Mouse (Mus musculus) layer of hippocampus, postnatal 14 days (tissue): ENCODE measurements around the gene Drd1. TPM values are rescaled to one million over a fixed set of nuclear protein-coding genes. Genes with fewer than 3 reads are reported as not detected.

ENCODE experiments used
- DNase-seq, 2 experiments: peaks; one replicate each; pipeline ENCODE4 v3.0.0; 2021 to 2022; ENCODE audit warnings: low spot score in 2 of 2, mixed read lengths in 1 of 2
- long read RNA-seq, 2 experiments: library from polyadenylated mRNA; stranded (forward); transcript quantifications; one replicate each; pipeline ENCODE4 v2.0.0; 2021
- total RNA-seq, 2 experiments: library from RNA; stranded (reverse); gene quantifications; 2 replicates each; pipeline ENCODE4 v1.2.3; 2021

The Drd1 gene
- total RNA-seq = 1 to 10 TPM; 2.4 to 2.9 TPM
- long read RNA-seq, experiment 1, partial matches to known transcripts = 0 of 2 reads
- long read RNA-seq, experiment 1, other reads (novel, unspliced or antisense) = 1 of 2 reads
- long read RNA-seq, experiment 2, partial matches to known transcripts = 0 of 3 reads
- long read RNA-seq, experiment 2, other reads (novel, unspliced or antisense) = 0 of 3 reads

DNA sequence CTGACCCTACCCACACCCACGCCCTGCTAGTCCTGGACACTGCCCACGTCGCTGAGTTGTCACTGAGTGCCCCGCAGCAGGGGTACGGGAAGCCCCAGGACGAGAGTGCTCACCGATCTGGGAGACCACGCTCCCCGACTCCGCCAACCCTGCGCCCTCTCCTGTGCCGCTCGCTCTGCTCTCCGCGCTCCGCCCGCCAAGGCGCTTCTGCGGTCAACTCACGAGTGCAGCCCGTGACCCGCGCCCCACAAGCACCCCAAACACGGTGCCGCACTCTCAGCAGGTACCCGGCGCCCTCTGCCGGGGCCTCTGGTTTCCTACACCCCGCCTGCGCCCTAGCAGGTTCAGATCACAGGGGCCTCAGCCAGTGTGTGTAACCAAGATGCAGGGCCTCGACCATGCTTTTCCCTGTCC, at the start of gene Drd1:
Gene Drd1, minus strand, starts transcription at position 258 of the 414 bp plus-strand sequence.
- DNase-seq = peak; percentile 76

DNA sequence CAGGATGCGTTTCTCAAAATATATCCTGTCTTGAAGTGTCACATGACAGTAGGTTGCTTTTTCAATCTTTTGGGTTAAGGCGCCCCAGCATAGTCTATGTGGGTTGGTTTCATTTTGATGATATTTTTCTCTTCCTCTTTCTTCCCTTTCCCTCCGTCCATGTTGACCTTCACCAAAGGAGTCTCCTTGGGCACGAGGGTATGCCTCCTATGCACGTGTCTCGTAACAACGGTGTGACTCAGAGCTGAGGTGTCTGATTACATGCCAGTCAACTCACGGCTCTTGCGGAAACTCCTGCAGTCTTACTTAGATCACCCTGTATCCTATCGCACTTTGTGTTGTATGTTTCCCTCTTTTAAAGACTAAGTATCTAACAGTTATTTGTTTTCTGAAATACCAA, 48.4 kb upstream of the Drd1 start:
- no peak for DNase-seq

GRCm38 (mm10) chr13:54103271-54103670, 47.8 kb upstream of the Drd1 start:
- no peak for DNase-seq

GRCm38 (mm10) chr13:54102061-54102460, 46.6 kb upstream of the Drd1 start:
- no peak for DNase-seq

GRCm38 (mm10) chr13:54101031-54101820, 45.7 kb upstream of the Drd1 start:
- peak in 1 of 2 experiments; percentile 68 for DNase-seq

DNA sequence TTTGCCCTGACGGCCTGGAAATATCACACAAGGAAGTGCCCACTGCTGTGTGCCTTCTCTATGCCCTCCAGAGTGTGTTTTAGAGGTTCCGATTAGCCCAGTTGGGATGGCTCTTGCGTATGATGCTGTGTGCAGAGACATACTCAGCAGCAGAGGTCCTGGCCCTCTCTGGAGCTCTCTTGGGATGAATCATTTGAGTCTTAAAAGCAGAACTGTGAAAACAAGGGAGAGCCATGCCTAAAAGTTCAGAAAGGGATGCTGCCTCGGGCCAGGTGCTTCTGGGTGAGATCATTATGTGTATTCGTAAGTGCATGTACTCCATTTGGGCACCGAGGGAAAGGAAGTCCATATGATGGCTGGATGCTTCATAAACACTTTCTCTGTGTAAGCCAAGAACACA, 42.3 kb upstream of the Drd1 start:
- DNase-seq = no peak

DNA sequence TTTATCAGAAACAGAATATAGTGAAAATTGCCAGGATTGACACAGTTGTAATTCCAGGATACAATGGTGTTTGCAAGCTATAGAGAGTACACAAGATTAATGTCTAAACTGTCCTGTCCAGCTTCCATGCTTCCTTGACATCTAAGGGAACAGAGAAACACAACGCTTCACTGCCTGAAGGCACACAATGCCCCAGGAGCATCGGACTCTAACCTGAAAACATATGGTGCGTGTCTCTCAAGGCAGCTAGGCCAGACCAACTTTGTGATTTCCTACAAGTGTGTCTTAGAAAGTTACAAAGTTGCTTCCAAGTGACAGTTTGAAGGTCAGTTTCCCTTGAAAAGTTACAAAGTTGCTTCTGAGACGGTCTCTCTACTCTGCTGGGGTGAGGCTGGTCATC, 41.7 kb upstream of the Drd1 start:
- DNase-seq = no peak

DNA sequence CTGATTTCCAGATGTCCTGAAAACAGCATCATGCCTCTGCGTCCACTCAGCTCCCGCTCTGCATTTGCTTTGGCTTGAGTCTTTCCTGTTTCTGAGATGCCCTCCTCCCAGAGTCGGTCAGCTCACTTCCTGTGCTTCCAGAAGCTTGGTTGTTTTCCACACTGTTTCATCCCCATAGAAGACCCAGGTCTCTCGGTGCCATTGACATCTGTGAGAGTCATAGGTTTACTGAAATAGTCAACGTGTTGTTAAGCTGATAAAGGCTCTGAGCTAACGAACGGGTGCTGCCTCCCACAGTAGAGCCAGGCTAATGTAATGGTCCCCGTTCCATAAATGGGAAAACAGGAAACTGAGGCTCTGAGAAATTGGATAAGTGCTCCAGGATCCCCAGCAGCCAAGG, 40.2 kb upstream of the Drd1 start:
- DNase-seq = no peak

DNA sequence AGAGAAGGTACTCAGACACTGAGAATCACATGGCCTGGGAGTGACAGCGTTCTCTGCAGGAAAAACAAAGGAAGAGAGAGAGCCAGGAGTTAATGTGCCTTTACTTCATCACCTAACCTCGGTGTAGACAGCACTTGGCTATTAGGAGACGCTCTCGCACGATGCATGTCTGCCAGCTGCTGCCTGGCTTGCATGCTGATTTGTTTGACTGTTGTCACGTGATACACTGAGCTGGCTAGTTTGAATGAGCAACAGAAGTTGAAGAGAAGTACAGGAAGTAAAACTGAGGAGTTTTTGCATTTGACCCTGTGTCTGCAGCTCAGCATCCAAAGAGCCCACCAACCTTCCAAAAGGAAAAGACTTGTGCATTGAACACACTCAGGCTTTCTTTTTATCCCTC, 39.5 kb upstream of the Drd1 start:
- DNase-seq = no peak

DNA sequence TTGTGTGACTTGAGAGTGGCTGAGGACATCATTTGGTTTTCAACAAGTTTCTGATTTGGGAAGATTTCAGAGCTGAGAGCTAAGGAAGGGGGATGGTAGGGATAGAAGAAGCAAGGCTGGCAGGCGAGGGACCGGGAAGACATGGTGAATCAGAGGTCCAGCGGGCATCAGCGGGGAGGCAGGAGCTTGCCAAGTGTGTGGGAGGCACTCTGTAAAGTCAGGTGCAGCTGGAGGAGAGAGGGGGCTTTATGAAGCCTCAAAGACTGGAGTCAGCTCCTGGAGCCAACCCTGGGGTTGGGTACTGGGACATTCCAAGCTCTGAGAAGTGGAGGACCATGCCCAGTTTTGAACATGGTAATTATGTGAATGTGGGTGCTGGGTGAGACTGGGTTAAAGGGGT, 38.8 kb upstream of the Drd1 start:
- DNase-seq = no peak

GRCm38 (mm10) chr13:54091719-54092118, 36.2 kb upstream of the Drd1 start:
- DNase-seq = no peak

DNA sequence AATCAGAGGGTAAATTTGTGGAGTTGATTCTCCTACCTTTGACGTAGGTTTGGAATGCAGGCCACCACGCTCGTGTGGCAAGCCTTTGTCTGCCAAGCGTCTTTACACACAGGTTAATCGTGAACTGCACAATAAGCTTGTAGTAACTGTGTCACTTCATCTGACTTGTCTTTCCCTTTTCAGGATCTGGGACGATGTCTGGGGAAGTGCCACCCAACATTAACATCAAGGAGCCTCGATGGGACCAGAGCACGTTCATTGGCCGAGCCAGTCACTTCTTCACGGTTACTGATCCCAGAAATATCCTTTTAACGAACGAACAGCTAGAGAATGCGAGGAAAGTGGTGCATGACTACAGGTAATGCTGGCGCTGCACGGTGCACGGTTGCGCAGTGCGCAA, 29.8 kb upstream of the Drd1 start:
- DNase-seq = no peak

DNA sequence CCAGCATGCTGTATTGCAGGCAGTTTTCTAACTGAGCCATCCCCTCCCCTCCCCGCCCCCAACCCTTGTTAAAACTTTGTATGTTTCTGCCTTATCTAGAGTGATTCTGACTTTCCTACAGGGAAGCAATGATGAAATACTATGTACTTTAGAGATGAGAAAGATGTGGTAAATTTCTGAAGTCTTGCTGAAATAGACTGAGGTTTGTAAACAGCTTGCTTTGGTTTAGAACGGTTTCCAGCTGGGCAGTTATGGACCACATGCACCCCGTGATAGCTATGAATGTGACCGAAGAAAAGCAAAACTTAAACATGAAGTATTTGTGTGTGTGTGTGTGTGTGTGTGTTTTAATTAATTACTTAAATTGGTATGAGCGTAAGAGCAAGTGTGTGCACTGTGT, 29.3 kb upstream of the Drd1 start:
- DNase-seq = no peak

GRCm38 (mm10) chr13:54084178-54084577, 28.7 kb upstream of the Drd1 start:
- no peak for DNase-seq

DNA sequence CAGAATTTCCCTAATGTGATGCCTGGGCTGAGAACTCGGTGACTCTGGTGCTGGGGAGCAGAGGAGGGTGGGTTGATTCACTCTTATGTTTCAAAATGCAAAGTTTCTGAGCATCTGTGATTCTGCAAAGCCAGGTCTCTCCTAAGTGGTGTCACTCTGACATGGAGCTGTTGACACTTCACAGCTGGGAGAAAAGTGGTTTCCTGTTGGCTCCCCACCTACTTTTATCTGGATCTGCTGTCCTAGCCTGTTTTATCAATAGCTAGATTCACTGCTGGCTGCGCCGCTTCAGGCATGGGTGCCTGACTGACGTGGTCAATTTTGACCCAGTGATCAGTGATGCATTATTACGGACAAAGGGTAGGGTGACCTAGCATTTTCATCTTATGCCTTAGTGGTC, 27.4 kb upstream of the Drd1 start:
- DNase-seq = no peak

GRCm38 (mm10) chr13:54080785-54081184, 25.3 kb upstream of the Drd1 start:
- DNase-seq = no peak

GRCm38 (mm10) chr13:54079782-54080759, 24.6 kb upstream of the Drd1 start:
- DNase-seq = no peak

GRCm38 (mm10) chr13:54077470-54078174, 22.1 kb upstream of the Drd1 start:
- DNase-seq = no peak

DNA sequence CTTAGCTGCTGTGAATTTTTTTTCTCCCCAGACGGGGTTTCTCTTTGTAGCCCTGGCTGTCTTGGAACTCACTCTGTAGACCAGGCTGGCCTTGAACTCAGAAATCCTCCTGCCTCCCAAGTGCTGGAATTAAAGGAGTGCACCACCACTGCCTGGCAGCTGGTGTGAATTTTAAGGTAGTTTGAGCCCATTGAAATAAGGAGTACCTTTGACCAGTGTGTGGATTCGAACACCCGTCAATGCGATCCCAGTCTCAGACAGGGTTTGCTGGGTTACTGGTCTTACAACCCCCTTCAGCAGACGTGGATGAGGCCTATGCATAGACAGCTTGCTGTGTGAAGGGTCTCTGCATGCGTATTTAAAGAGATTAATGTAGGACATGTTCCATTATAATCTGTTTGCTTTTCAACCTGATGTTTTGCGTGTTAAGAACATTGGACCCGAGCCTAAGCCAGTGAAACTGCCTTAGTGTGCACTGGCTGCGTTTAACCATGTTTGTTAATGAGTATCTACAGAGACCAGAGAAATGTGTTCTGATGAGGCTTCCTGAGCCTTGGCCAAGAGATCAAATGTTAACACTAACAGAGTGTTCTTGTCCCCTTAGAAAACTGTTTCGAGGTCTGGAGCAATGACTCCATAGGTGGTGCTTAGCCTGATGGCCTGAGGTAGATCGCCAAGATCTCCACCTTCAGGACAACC, 21.4 kb upstream of the Drd1 start:
- no peak for DNase-seq

- no peak for DNase-seq
Measured at GRCm38 (mm10) chr13:54076051-54076450, 20.5 kb upstream of the Drd1 start.

DNA sequence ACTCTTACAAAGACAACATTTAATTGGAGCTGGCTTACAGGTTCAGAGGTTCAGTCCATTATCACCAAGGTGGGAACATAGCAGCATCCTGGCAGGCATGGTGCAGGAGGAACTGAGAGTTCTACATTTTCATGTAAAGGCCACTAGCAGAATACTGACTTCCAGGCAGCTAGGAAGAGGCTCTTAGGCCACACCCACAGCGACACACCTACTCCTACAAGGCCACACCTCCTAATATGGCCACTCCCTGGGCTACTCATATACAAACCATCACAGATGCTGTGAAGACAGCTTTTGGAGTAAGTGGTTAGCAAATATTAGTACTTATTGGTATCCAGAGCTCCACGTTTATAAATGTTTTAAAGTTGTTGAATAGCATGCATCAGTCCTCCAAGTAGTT, 19.9 kb upstream of the Drd1 start:
- DNase-seq = no peak
